Mouse (Mus musculus): ENCODE measurements around the gene Rab11fip4.

- no peak for TF ChIP-seq USF1 (IDR thresholded peaks at IDR 0.05; ENCODE audit: low read depth, low read length)
- no peak for TF ChIP-seq CTCF (conservative IDR thresholded peaks at IDR 0.05 in 1 of 2, IDR thresholded peaks at IDR 0.05 in 1 of 2; ENCODE audit: low read depth in 2 of 2, low read length in 2 of 2)
- TF ChIP-seq RCOR1 (conservative IDR thresholded peaks at IDR 0.05; ENCODE audit: low read depth, low read length), result no peak
- TF ChIP-seq ZNF384 (IDR thresholded peaks at IDR 0.05; ENCODE audit: low read depth, low read length), result no peak
- no peak for TF ChIP-seq RAD21 (IDR thresholded peaks at IDR 0.05; ENCODE audit: low read depth, low read length)
- no peak for TF ChIP-seq POLR2A (IDR thresholded peaks at IDR 0.05; ENCODE audit: low read depth, low read length)
- TF ChIP-seq GABPA (IDR thresholded peaks at IDR 0.05; ENCODE audit: insufficient replicate concordance, low read depth, low read length), result no peak
- no peak for TF ChIP-seq SMC3 (IDR thresholded peaks at IDR 0.05; ENCODE audit: low read depth, low read length)
- no peak for TF ChIP-seq TCF12 (IDR thresholded peaks at IDR 0.05; ENCODE audit: low read depth, low read length)
- no peak for TF ChIP-seq USF2 (conservative IDR thresholded peaks at IDR 0.05; ENCODE audit: low read depth, low read length)
- TF ChIP-seq MAX (IDR thresholded peaks at IDR 0.05; ENCODE audit: low read length), result no peak
Observed at GRCm38 (mm10) chr11:79670411-79670945, 79.5 kb downstream of the Rab11fip4 start.

Data from CH12.LX (cell line).